Mouse (Mus musculus) natural killer cell, adult 2 months (primary cell): ENCODE results near the gene Galnt7.

Experiments used
- DNase-seq, 2 experiments: peaks; one replicate each; pipeline ENCODE4 v3.0.0; 2022; ENCODE audit warnings: low spot score in 2 of 2

Galnt7 gene

GRCm38 (mm10) chr8:57498847-57499511 is 153.9 kb downstream of the Galnt7 start:
- no peak for DNase-seq

DNA sequence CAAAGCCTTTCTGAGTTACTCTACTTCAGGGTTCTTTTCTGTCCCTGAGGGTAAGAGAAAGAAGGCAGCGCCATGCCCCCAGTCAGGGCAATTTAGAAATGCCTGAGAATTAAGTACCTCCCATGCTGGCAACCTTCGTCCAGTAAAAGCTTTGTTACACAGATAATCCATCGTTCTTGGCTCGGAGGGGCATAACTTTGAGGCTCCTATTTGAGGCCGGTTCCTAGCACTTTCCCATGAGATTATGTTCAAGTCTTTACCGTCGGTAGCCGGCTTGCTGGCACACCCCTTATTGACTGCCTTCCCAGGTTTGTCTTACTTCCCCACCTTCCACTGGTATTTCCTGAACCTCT is 154.4 kb downstream of the Galnt7 start:
- no peak for DNase-seq

DNA sequence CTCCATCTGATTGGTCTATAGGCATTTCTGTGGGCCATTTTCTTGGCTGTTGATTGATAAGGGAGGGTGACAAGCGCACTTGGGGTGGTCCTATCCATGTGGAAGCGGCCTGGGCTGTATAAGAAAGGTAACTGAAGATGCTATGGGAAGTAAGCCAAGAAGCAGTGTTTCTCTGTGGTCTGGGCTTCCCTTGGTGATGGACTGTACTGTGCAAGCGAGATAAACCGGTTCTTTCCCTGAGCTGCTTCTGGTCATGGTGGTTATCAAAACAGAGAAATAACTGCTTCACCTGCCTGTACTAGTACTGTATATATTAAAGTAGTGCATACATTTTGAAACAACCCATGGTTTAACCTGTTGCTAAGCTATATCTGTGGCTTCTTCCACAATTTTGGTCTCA is 161.0 kb downstream of the Galnt7 start:
- no peak for DNase-seq

DNA sequence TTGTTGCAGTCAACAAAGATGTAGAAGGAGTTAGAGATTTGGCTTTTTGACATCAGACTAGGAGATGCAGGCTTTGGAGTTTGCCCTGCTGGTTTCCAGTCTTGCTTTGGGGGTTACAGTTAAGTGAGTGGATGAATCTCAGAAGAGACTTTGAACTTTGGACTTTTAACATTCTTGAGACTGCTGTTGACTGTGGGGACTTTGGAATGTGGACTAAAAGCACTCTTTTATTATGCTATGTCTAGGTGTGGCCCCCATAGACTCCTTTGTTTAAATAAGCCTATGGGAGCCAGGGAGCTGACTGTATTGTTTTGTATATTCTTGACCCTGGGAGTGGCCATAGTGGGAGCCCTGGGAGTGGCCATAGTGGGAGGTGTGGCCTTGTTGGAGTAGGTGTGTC is 162.9 kb downstream of the Galnt7 start:
- DNase-seq: no peak

GRCm38 (mm10) chr8:57489366-57489765 is 163.5 kb downstream of the Galnt7 start:
- no peak for DNase-seq

GRCm38 (mm10) chr8:57488312-57488765 is 164.5 kb downstream of the Galnt7 start:
- DNase-seq: peak; percentile 55 to 70

GRCm38 (mm10) chr8:57487441-57488155 is 165.2 kb downstream of the Galnt7 start, which contains the start of gene Sap30:
Gene Sap30 (minus strand): TSS chr8:57487860.
- peak; percentile 97 to 98 for DNase-seq

DNA sequence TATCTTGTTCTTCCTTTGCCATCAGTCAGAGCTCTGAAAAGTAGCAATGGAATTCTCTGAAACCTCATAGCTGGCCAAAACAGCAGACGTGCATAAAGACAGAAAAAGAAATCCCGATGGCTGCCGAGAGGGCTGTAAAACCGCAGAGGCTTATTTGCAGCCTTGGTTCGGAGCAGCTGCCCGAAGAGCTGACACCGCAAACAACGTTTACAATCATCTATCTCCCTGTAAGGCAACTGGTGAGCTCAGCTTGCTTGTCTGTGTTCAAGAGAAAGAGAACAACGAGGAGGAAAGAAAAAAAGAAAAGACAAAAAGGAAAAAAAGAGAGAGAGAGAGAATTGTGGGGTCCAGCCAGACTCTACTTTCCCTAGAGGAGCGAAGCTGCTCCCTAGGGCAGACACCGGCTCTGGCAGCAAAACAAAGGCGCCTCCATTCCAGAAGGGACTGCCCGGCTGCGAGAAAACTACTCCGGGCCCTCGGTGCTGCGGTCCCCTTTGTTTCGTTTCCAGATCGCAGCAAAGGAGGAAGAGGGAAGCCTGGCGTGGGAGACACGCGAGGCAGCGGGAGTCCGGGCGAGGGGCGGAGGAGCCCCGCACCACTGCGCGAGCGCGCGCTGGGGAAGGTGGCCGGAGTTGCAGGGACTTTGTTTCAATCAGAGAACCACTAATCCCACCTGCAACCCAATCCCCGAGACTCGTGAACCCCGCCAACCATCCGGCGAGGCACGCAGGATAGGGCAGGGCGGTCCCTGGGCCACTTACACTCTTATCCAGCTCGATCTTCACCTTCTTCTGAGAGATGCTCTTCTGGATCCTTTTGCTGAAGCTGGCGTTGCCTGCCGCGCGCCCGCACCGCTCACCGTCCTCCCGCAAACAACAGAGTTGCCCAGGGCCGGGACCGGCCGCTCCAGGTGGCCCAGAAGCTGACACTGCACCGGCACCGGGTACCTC is 166.1 kb downstream of the Galnt7 start:
- DNase-seq: peak in 1 of 2 experiments; percentile 7

- DNase-seq: no peak
Measured at GRCm38 (mm10) chr8:57480606-57481005, 172.2 kb downstream of the Galnt7 start.

DNA sequence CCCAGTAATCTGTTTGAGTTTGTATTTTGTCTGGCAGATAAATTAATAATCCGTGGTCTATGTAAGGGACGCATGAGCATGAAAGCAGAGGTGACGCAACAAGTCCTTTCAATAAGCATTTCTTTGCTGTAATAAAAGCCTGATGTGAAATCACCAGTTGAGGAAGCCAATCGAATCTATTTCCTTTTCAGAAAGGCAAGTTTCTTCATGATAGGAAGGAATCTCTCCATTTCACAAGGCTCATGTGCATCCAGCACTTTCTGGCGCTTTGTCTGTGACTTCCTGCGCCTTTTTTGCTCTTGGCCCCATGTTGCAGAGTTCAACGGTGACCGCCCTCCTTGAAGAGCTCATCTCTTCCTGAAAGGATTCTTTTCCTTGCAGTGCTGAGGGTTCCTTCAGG is 173.1 kb downstream of the Galnt7 start:
- DNase-seq: no peak

- DNase-seq: no peak
Measured at GRCm38 (mm10) chr8:57478406-57478805, 174.4 kb downstream of the Galnt7 start.
